Mouse (Mus musculus) cortical plate, adult 2 months (tissue): Measurements from ENCODE around the gene Kansl1l.

ENCODE experiments used
- CTCF ChIP-seq: fragments of 200-500 bp; IDR thresholded peaks from 2 replicates; pipeline ENCODE4 v1.5.1; 2011; ENCODE audit warnings: mild to moderate bottlenecking, control low read depth, low read length; ENCODE audit not compliant: insufficient read depth; ENCODE audit errors: extremely low read depth
- POLR2A ChIP-seq: fragments of 200-500 bp; IDR thresholded peaks from 2 replicates; pipeline ENCODE4 v1.6.1; 2011; ENCODE audit warnings: mild to moderate bottlenecking, low read length, control low read depth; ENCODE audit not compliant: insufficient read depth; ENCODE audit errors: extremely low read depth

DNA sequence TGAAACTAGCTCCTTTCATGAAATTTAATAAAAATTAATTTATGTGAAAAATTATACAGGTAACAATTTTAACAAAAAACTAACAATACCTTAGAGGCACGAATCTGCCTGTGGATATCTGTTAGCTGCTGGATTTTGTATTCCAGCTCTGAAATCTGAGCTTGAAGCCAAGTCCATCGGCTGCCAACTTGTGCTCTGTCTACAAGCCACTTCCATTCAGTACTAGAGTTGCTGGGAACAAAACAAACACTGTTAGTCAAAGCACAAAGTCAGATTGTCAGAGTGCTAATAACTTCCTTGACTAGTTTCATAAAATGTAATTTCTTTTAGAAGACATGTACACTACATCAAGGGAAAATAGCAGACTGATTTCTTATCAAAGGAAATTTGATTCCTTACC is 39.5 kb downstream of the Kansl1l start:
- TF ChIP-seq CTCF (no peak), POLR2A (no peak)
